Mouse (Mus musculus) ZHBTc4 (cell line): ENCODE measurements at regions not wholly inside any gene's neighbourhood (a gene's known extent, or its start where the extent isn't known, plus 50 kb on each side); places are given as distances from the start of the nearest gene placed in this dataset.
"Not testable (repeated sequence)": the region's sequence is repeated elsewhere in the genome, so short reads cannot be mapped to it uniquely, and the experiment has no call there.

Source experiments
- DNase-seq: peaks from one replicate; pipeline ENCODE4 v3.0.0-alpha.2; 2011; ENCODE audit warnings: low read depth, low spot score

DNA sequence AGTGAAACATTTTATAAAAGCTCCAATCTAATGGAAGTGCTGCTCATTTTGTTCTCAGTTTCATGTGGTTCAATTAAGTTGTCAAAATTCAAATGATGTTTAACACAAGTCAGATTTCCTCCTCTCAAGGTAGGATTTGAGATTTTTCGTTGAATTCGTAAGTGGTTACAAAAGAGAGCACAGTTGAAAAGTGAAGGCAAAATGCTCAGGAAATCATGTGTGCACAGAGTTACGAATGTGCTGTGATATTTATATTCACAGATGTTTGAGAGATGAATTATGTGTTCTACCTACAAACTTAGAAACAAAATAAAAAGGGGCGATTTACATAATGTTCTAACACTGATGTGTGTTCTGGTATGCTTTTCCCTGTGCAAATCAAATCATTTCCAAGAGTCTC, 433.1 kb downstream of the Arl4a start:
- no peak for DNase-seq

DNA sequence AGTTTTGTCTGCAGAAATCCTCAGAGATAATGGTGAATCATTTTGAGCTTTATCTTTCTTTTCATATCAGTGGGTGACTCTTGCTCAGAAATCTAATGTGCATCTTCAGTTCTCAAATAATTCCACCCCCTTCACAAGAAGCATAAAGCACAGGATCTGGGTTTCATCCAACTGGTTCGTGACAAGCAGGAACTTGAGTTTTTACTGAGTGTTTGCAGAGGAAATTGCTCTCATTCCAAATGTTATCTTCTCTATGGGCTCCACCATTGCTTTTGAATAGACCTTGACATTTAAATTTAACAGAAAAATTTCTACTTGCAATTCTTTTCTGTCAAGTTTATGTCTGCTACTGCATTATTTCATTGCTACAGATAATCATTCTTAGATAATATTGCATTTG, 443.1 kb downstream of the Arl4a start:
- no peak for DNase-seq

DNA sequence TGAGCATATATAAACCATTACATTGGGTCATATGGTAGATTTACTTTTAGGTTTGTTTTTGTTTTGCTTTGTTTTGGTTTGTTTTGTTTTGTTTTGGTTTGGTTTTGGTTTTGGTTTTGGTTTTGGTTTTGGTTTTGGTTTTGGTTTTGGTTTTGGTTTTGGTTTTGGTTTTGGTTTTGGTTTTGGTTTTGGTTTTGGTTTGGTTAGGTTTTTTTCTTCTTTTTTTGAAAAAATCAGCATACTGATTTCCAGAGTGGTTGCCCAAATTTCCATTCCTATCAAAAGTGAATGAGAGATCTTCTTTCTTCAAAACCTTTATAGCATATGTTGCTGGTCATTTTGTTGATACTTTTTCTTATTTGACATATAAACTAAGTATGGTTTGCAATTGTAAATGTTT, 444.0 kb downstream of the Arl4a start:
- not testable (repeated sequence) for DNase-seq

DNA sequence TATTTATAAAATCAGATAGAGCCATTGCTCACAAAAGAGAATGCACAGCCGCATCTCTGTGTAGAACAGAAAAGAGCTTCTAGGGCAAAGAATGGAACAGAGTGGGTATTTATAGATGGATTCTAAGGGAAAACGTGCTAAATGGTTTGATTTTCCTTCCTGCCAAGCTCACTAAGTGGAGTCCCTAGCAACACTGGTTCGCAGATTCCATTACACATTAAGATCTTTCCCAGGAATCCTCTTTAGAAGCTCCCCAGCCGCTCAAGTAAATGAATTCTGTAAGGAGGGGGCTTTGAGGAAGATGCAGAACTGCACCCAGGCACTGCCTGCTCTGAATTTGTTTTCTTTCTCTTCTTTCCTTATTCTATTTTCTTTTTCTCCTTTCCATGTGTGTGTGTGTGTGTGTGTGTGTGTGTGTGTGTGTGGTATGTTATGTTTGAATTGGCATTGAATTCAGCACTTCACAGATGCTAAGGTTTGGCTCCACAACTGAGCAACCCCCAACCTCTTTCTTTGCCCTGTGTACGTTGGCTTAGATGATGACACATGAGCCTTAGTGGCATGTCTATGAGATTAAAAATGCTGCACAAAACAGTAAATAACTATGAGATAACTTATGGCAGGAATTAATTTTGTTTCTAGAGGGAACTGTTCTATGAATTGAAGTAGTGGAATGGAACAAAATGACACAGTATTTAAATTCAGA, 450.5 kb downstream of the Arl4a start:
- no peak for DNase-seq

DNA sequence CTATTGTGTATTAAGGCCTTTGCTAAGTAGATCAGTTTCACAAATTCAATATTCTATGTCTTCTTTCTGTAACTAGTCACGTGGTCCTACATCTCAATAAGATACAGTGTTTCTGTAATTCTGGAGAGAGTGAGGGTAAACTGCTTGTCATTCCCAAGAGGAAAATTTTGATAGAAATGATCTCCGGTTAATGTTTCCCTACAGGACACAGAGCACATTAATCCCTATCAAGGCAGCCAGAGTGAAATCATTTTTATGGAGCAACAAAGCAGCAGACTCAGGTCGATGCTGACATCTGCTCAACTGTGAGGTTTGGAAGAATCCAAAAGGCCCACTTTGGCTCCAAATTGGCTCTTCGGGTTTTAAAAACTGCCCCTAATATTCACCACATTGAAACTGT, 451.7 kb downstream of the Arl4a start:
- DNase-seq = no peak

DNA sequence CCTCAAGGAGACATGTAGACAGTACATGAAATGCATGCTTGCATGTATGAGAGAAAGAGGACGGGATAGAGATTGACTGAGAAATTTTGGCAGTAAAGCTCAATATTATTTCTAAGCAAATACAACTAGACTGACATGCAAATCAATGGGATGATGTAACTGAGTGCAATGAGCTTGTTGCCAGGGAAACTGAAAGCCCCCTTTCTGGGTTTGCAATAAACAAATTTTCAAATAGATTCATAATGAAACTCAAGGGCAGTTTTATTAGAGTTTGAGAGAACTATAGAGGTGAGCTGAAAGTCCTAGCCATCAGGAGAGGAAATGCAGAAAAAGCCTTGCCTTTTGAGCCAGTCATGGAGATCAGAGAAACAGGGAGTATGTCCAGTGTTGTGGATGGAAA, 460.2 kb downstream of the Arl4a start:
- no peak for DNase-seq

DNA sequence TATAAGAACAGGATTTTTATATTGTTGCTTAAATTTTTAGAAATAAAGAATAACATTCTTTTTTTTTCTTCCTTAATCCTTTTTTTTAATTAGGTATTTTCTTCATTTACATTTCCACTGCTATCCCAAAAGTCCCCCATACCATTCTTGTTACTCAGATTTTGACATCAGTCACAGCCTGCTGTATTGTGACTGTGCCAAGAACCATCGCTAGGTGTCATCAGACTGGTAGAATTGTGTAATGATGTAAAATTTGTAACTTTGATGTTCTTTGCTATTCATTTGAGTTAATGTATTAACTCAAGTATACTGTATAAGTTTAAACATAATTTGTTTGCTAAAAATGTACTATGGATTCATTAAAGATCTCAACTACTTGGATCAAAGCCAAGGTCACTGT, 465.0 kb downstream of the Arl4a start:
- DNase-seq = no peak

DNA sequence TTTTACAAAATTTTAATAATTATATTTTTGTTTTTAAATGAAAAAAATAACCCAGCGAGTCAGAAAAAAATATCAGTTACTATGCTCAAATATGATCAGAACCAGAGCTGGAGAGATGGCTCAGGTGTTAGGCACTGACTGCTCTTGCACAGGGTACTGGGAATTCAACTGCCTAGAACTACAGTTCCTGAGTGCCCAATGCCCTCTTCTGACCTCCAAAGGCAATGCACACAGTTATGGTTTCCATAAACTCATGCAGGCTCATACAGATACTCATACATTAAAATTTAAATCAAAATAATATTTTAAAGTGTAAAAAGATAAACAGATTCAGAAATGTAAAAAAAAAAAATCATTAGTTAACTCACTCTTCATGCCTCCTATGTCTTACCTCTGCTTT, 465.7 kb downstream of the Arl4a start:
- no peak for DNase-seq

DNA sequence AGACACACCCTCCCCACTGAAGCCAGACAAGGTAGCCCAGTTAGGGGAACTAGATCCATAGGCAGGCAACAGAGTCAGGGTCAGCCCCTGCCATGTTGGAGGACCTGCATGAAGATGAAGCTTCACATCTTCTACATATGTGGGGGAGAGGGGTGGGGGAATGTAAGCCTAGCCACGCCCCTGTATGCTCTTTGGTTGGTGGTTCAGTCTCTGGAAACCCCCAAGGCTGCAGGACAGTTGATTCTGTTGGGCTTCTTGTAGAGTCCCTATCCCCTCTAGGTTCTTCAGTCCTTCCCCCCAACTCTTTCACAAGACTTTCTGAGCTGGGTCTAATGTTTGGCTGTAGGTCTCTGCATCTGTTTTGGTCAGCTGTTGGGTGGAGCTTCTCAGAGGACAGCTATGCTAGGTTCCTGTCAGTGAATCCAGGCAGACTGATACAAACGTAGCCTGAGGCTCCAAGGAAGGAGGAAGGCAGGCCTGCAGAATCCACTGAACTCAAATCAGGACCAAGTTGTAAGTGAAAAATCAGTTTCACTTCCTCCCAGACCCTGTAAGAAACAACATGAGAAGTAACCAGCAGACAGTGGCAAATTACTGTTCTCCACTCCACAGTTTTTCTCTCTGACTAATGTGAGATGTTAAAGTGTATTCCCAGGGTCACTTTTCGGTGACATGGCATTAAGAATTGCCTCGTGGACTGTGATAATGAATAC, 476.9 kb downstream of the Arl4a start:
- no peak for DNase-seq

DNA sequence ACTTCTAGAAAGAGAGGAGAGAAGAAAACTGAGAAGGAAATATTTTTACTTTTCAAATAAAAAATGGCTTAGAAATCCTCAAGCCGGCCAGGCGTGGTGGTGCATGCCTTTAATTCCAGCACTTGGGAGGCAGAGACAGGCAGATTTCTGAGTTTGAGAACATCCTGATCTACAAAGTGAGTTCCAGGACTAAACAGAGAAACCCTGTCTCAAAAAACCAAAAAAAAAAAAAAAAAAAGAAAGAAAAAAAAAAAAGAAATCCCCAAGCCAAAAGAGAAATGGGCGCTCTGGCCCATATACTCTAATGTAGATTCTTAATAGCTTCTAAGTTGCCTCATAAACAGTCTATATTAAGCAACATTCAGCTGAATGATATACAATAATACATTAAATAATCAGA, 479.3 kb downstream of the Arl4a start:
- DNase-seq = peak; percentile 8

DNA sequence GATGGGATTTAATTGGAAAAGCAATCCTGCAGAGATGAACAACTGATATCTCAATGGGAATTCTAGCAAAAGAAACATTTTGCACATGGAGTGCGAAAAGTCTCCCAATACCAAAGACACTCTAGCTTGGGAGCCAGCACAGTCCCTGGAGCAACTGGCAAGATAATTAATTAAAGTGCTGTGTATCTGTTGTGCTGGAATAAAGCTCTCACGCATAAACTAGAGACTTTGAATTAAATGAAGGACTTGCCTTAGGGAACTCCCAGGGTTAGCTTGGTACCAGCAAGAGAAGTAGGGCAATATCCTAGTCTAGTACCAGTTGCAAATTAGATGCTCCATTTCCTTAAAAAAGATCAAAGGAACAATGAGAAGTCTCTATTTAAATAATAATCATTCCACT, 501.5 kb downstream of the Arl4a start:
- DNase-seq = no peak

DNA sequence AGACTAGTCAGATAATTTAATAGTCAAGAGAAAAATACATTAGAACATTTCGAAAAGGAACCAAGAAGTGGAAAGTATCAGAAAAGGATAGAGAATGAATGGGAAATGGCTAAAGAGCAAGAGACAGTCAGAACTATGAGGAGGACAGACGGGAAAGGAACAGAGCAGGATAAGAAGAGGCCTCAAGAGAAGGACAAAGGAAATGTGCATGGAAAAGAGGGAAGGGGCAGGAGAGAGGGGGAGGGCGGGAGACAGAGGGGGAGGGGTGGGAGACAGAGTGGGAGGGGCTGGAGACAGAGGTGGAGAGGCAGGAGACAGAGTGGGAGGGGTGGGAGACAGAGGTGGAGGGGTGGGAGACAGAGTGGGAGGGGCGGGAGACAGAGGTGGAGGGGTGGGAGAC, 509.7 kb downstream of the Arl4a start:
- no peak for DNase-seq

DNA sequence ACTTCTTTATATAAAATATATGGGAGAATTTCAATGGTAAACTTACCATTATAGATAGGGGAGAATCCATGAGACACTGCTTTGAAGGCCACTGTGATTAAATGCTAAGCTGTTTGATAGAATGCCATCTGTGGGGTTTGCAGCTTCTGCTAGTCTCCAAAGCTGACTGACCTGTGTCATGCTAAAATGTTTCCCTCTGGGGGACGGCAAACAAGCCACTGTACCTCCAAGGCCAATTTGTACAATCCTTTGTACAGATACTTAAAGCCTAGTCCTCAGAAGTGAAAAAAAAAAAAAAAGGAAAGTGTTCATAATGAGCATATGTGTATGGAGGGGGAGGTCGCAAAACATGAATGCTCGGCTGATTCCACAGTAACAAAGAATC, 510.6 kb downstream of the Arl4a start:
- DNase-seq = peak; percentile 17

DNA sequence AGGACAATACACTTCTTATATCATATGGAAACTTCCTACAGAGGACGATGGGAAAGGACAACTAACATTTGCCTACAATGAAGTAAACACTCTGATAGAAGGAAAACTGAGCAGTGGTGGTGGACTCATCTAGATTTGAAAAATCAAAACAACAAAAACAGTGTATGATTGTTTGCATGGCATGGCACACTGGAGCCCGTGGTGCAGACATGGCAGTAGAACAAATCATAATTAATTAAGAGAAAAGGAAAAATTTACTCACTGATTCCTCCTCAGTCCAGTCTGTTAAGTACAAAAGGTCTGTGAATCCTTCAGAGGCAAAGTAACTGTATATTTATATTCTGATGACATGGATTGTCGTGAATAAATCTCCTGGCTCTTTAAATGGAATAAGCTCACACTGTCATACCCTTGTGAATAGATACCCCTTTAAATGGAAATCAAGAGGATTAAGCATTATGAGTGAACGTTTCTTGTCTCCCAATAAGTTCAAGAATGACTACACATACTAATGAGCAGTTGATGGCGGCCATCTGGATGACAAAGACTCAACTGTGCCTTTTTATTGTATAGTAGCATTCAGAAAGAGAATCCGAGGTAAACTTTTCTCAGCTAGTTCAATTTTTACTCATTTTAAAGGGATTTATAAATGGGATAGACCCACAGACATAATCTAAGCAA, 511.1 kb downstream of the Arl4a start:
- DNase-seq = peak; percentile 7

DNA sequence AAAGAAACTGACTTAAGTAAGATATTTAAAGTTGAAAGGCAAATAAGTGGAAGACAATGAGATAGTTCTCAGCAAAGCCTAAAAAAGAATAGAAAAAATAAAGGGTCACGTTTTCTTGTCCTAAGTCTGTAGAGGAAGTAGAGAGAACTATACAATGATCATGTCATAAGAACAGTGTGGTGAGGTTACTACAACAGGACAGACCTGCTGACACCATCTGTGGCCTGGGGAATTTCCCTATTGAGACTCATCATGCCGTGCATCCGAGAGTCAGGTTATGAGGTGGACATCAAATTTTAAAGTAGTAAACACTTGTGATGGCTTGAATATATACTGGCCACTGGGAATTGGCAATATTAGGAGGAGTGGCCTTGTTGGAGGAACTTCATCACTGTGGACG, 522.1 kb downstream of the Arl4a start:
- DNase-seq = no peak

DNA sequence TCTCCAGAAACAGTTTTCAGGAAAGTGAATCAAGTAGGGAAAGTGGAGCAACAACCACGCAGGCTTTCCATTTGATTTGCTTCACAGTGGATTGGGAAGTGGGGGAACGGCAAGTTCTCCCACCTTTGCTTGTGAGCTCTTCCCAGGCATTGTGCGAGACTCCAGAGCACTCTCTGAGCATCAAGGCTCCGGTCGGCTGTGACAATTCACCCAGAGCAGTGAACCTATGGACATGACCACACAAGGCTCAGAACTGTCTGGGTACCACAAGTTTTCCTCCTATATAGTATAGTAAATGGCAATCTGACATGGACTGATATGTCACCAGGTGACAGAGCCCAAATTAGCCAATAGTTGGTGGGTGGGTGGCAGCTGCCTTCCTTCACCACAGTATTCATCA, 527.0 kb downstream of the Arl4a start:
- DNase-seq = no peak

DNA sequence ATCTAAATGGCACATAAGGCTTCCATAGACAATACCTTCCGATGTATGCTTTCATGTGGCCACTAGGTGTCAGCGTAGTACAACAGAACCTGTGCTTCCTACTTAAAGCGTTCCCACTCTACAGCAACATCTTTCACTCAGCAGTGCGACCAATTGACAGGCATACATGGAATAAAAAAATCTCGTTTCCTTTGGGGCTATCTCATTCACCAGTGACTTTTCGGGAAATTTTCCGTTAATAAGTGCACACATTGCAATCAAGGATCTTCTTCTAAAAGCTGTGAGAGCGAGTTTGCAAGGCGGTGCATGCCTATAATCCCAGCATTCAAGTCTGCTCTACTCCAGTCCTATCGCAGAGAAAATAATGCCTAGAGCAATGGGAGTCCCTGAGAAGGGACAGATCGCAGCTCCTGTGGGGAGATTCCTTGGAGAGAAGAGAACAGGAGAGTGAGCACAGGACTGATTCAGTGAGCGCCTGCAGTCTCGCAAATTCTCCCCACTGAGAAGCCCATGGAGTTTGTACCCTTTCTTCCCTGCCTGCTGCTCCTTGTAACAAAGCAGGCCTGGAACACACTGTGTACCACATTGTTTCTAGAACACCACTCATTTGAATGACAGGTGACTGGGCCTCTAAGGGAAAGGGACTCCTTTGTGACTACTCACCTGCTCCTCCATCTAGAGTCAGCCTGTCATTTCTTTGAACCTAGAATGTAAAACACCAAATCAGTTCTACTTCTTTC, 527.6 kb downstream of the Arl4a start:
- DNase-seq = peak; percentile 76

DNA sequence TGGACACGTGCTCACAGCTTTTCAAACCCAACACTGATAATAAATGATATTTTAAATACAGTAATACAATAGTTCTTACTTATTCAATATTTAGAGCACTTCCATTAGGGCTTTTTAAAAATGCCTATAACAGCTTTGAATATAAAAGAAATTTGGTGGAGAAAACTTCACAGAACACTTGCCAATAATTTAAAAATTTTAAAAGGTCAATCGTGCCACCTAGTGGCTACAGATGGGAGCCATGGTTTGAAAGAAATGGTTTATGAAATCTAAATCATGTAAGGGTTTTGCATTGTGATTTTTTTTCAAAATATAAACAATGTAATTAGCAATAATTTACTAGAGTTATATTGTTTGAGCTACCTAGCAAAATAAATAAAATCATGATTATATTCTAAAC, 541.6 kb downstream of the Arl4a start:
- DNase-seq = peak; percentile 11

DNA sequence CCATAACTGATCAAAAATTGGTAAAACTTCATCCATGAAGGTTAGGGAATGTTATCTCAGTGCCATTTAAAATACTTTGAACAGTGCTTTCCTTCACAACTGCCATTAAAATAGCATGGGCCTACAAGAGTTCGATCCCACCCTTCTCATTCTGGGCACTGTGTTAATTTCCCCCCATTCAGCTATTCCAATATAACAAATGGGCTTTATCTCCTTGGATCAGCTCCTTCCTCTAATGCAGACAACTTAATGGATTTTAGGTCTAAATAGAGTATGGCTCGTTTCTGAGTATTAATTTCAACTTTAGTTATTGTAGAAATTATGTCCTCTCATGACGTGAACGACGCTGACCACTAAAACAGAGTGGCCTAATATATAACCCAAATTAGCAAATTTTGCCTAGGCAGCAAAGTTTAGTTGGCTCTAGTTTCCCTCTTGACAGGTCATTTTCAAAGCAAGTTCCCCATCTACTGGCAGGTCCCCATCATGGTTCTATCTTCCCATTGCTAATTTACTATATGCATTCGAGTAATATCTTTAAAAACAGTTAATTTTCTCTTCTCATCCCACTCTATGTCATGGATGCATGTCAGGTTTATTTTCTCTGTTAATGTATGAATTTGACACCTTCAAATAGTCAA, 544.1 kb downstream of the Arl4a start:
- no peak for DNase-seq

DNA sequence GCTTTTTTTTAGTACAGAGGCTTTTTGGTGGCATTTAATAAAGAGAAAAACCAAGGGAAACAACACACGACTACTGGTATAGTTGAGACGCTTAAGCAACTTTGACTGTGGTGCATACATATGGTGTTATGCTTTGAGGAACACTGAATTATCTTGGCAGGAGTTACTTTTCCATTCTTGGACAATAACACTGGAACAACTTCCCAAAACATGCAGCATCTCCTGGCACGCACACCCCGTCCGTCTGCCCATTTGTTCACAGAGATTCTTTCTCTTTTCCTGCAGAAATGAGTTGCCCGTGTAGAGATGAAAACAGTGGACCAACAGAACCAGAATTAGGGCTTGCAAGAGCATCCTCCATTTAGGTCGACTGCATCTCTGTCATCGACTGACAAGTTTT, 544.7 kb downstream of the Arl4a start:
- no peak for DNase-seq

DNA sequence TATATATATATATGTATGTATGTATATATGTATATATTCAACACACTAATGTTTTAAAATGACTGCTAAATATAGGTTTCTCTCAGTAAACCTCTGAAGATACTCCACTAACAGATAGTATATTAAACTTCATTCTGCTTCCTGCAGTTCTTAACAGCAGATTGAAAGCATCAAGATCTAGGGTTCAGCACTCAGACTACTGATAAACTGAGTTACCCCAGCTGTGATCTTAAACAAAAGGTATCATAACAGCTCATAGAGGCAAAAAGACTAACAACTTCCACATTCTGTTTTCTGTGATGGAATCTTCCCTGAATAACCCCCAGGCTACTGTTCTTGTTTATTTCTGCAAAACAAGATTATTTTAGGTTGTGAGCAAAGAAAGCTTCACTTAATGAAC, 564.8 kb downstream of the Arl4a start:
- DNase-seq = no peak
